Mouse (Mus musculus) embryonic facial prominence, embryonic 12.5 days (tissue): ENCODE results near the gene Amdhd1. TPM values are rescaled to one million over a fixed set of nuclear protein-coding genes. Genes with fewer than 3 reads are reported as not detected.

ENCODE experiments used
- ATAC-seq: fragments of 200-750 bp; cut with Nextera tagmentation; 2 replicates; pipeline ENCODE4 v1.8.0; 2017; ENCODE audit not compliant: insufficient number of reproducible peaks, insufficient read depth, low FRiP score, low TSS enrichment
- H3K27ac ChIP-seq: fragments of 300-500 bp; sonication (generic); 2 replicates; pipeline ENCODE4 v1.5.1; 2016; ENCODE audit warnings: mild to moderate bottlenecking
- H3K27me3 ChIP-seq: fragments of 300-500 bp; sonication (generic); 2 replicates; pipeline ENCODE4 v1.6.1; 2016; ENCODE audit warnings: mild to moderate bottlenecking, moderate library complexity
- H3K36me3 ChIP-seq: fragments of 300-500 bp; sonication (generic); 2 replicates; pipeline ENCODE4 v1.6.1; 2016; ENCODE audit warnings: mild to moderate bottlenecking
- H3K4me1 ChIP-seq: fragments of 300-500 bp; sonication (generic); 2 replicates; pipeline ENCODE4 v1.6.1; 2016
- H3K4me2 ChIP-seq: fragments of 300-500 bp; sonication (generic); replicated peaks from 2 replicates; pipeline ENCODE4 v1.6.1; 2016; ENCODE audit warnings: mild to moderate bottlenecking, moderate library complexity
- H3K4me3 ChIP-seq: fragments of 300-500 bp; sonication (generic); 2 replicates; pipeline ENCODE4 v1.5.1; 2016; ENCODE audit warnings: mild to moderate bottlenecking
- H3K9ac ChIP-seq: fragments of 300-500 bp; sonication (generic); 2 replicates; pipeline ENCODE4 v1.6.1; 2016; ENCODE audit warnings: mild to moderate bottlenecking, moderate library complexity
- H3K9me3 ChIP-seq: fragments of 300-500 bp; sonication (generic); 2 replicates; pipeline ENCODE4 v1.6.1; 2016; ENCODE audit warnings: mild to moderate bottlenecking, moderate library complexity
- WGBS: fragments of 180-500 bp; shearing (Covaris S2); methylation state at CpG from one replicate; pipeline ENCODE4 v1.1.7; 2016; 5-methylcytosine and 5-hydroxymethylcytosine counted together
- polyA plus RNA-seq: library from polyadenylated mRNA; unstranded; fragments of >200 nt; fragmentation: Nextera tagmentation; extraction: Ambion mirVana; gene quantifications from 2 replicates; pipeline ENCODE4 v1.2.1, GENCODE M21; 2016

Amdhd1 gene
- polyA plus RNA-seq, 1 experiment from 2014 or later: 0.42 TPM

DNA sequence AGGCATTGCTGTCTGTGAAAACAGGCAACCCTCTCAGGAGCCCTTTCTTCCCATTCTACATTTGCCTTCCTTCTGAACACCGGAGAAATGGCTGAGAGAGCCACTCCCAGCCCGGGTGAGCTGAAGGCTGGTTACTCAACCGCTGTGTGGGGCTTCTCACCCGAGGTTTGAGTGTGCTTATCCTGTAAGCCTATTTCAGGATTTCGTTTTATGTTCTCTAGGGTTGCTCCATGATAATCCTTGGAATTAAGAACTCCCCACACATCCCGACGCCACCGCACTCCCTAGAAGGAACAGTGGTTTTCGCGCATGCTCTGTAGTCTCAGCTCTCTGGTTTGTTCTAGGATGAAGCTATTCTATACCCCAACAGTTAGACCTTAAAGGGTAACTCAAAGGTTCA lies 38.5 kb downstream of the Amdhd1 start:
- 65% methylated on average over 10 of the region's 10 CpGs for WGBS
- Histone ChIP-seq H3K9ac (no peak overlapping the region), H3K4me2 (no peak overlapping the region), H3K4me3 (no peak overlapping the region), H3K27ac (no peak overlapping the region), H3K4me1 (no peaks in the 10 kb centered on the region; the same call in 1 of the 2 replicates), H3K9me3 (no peaks in the 10 kb centered on the region), H3K27me3 (no peaks in the 10 kb centered on the region), H3K36me3 (no peaks in the 10 kb centered on the region)
- ATAC-seq: no peak

DNA sequence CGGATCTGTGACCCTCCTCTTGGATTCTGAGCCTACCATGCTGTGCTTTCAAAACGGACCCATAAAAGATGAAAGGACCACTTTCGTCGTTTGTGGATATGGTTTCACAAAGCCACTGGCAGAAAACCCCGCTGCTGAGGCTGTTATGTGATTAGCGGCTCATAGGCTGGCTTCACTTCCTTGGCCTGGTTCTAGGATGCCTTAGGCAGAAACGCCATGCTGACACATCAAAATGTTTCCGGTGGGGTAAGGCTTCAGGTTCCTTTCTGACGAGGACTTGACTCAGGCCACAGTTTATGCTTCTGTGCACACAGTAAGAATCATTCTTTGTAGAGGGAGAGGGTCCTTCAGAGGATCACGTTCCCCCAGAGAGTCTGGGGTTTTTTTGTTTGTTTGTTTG lies 39.0 kb downstream of the Amdhd1 start:
- Histone ChIP-seq H3K9me3 (no peaks in the 10 kb centered on the region), H3K36me3 (no peaks in the 10 kb centered on the region), H3K27me3 (no peaks in the 10 kb centered on the region), H3K27ac (no peak overlapping the region), H3K4me3 (no peak overlapping the region), H3K4me2 (no peak overlapping the region), H3K9ac (no peak overlapping the region), H3K4me1 (no peaks in the 10 kb centered on the region; the same call in 1 of the 2 replicates)
- no peak for ATAC-seq
- 11% methylated on average over 10 of the region's 10 CpGs for WGBS

DNA sequence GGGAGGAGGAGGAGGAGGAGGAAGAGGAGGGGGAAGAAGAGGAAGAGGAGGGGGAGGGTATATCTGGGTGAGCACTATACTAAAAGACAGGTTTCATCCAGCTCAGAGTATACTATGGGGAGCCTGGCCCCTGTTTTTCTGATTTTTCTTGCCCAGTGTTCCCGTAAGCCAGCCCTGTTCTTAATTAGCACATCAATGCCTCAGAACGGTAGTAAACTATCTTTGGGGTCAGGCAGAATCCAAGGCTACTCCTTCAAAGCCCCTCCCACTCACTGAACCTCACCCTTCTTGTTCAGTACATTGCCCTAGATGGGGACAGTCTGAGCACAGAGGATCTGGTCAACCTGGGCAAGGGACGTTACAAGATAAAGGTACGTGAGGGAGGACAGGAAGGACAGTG lies 49.4 kb downstream of the Amdhd1 start:
- H3K4me1 ChIP-seq: 0 out of 2 replicates have a peak, but pooled peaks cover 2% of the 10 kb centered on the region
- no peak overlapping the region for H3K4me3 ChIP-seq
- no peak overlapping the region for H3K27ac ChIP-seq
- no peak for ATAC-seq
- no peak overlapping the region for H3K9ac ChIP-seq
- WGBS: 45% methylated on average over 4 of the region's 4 CpGs
- no peaks in the 10 kb centered on the region for H3K27me3 ChIP-seq
- no peaks in the 10 kb centered on the region for H3K36me3 ChIP-seq
- H3K4me2 ChIP-seq: no peak overlapping the region
- no peaks in the 10 kb centered on the region for H3K9me3 ChIP-seq

DNA sequence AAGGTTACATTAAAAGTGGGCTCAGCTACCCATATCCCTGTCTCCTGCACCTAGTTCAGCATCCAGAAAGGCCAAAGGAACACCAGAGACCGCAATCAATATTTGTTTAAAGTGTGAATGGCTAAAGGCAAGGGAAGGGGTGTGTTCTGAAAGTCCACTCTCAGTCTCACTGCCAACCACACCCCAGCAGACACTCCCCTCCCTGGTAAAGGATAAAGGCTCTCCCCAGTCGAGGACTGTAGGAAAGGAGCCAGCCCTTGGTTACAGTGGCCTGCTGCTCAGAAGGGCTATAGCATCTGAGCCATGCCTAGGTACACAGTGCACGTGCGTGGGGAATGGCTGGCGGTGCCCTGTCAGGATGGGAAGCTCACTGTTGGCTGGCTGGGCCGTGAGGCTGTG lies 51.0 kb downstream of the Amdhd1 start:
- no peak overlapping the region for H3K4me3 ChIP-seq
- no peak overlapping the region for H3K4me2 ChIP-seq
- ATAC-seq: no peak
- 82% methylated on average over 6 of the region's 6 CpGs for WGBS
- no peaks in the 10 kb centered on the region for H3K27me3 ChIP-seq
- no peak overlapping the region for H3K9ac ChIP-seq
- peaks cover 10% of the 10 kb centered on the region for H3K36me3 ChIP-seq
- 0 out of 2 replicates have a peak, but pooled peaks cover 2% of the 10 kb centered on the region for H3K4me1 ChIP-seq
- no peaks in the 10 kb centered on the region for H3K9me3 ChIP-seq
- no peak overlapping the region for H3K27ac ChIP-seq

DNA sequence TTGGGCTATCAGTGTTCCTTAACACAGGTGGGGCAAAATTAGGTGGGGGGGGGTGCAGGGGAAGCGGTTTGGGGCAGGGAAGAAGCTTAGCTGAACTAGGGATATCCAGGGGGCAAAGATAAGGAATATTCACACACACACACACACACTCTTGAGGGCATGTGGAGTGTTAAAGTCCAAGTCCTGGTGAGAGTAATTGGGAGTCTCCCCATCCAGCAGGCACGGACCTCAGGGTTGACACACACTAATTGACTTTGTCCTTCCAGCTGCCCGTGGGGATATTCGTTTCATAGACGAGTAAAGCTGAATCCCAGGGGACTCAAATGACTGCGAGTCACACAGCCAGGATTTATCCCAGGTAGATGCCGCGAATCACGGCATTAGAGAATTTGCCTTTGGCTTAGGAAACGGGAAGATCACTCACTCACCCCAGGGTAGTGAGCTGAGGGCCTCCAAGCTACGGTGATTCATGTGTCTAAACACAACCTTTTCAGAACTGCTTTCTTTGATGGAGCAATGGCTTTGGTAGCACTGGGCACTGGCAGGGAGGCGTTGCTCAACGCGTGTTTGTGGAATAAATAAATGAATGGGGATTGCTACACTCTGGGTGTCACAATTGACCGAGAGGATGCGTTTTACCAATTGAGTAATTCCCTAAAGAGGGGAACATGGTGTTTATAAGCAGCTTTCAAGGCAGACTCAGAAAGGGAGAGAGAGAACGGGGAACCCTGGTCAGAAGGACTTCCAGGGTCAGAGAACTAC lies 51.6 kb downstream of the Amdhd1 start, which contains the start of gene Hal:
Hal (plus strand) TSS at position 703 of the 762 bp plus-strand sequence.
- no peak within 1 kb of the TSS for H3K4me2 ChIP-seq
- peaks cover 13% of the 10 kb centered on the region for H3K36me3 ChIP-seq
- no peak within 1 kb of the TSS for H3K27ac ChIP-seq
- H3K9me3 ChIP-seq: no peaks in the 10 kb centered on the region
- no peak within 1 kb of the TSS for H3K4me3 ChIP-seq
- H3K4me1 ChIP-seq: 0 out of 2 replicates have a peak, but pooled peaks cover 2% of the 10 kb centered on the region
- H3K27me3 ChIP-seq: no peaks in the 10 kb centered on the region
- no peak within 1 kb of the TSS for H3K9ac ChIP-seq
- WGBS: 65% methylated on average over 17 of the region's 17 CpGs
- ATAC-seq: no peak

DNA sequence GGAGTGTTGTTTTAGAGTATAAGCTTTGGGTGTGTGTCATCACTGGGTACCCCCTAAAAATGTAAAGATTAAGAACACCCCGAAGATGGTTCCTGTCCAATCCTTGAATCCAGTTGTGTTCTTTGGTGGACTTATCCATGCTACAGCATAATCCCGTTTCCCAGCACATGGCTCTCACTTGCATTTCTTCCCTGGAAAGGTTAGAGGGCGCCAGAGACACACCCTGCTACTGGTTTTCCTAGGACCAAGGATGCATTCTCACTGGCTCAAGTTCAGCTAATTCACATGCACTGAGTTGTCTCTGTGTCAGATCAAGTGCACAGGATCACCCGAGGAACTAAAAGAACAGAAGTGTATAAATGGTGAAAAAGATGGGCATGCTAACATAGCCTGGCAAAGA lies 53.2 kb downstream of the Amdhd1 start:
- peaks cover 29% of the 10 kb centered on the region for H3K36me3 ChIP-seq
- H3K4me1 ChIP-seq: 0 out of 2 replicates have a peak, but pooled peaks cover 2% of the 10 kb centered on the region
- no peak overlapping the region for H3K9ac ChIP-seq
- H3K27me3 ChIP-seq: no peaks in the 10 kb centered on the region
- H3K4me3 ChIP-seq: no peak overlapping the region
- no peaks in the 10 kb centered on the region for H3K9me3 ChIP-seq
- no peak overlapping the region for H3K4me2 ChIP-seq
- no peak for ATAC-seq
- WGBS: 30% methylated on average over 4 of the region's 4 CpGs
- no peak overlapping the region for H3K27ac ChIP-seq

DNA sequence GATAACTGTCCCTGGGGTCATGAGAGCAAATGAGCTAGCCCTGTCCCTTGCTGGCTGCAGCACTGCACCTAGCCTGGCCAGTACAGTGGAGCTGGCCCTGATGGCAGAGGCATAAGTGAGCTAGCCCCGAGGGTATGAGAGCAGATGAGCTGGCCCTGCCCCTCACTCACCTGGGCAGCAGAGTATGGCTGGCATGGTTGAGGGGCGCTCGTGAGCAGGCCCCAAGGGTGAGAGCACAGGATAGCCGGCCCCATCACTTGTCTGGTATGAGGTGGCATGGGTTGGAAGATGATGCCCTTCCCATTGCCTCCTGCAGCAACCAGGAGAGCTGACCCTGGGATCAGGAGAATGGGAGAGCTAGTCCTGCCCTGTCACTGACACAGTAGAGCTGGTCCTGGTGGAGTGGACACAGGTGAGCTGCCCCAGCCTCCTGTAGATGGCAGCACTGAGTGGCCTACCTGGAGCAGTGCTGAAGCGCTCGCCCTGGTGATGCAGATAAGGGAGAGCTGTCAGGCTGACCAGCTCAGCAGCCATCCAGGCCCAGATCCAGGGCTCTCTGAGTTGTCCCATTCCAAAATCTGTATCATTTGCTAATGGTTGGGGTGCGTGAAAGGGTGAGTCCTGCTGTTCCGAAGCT lies 54.7 kb downstream of the Amdhd1 start:
- 74% methylated on average over 8 of the region's 8 CpGs for WGBS
- Histone ChIP-seq H3K27ac (no peak overlapping the region), H3K4me1 (0 out of 2 replicates have a peak, but pooled peaks cover 2% of the 10 kb centered on the region), H3K9ac (no peak overlapping the region), H3K4me3 (no peak overlapping the region), H3K27me3 (no peaks in the 10 kb centered on the region), H3K9me3 (no peaks in the 10 kb centered on the region), H3K4me2 (no peak overlapping the region), H3K36me3 (peaks cover 44% of the 10 kb centered on the region)
- ATAC-seq: no peak; the same call in 1 of the 2 replicates

DNA sequence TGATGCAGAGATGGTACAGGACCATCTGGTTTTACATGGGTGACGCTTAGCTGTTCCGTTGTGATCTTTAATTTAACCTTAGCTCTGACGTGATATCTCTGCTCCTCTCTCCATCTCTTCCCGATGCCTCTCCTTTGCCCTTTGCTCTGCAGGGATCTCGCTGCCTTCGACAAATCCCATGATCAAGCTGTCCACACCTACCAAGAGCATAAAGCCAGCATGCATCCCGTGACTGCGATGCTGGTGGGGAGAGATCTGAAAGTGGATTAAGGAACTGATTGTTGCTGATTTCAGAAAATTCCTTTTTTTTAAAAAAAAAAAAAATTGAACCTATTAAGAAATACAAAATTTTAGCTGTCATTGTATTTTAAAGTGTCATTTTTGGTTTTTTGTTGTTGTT lies 55.3 kb downstream of the Amdhd1 start:
- H3K36me3 ChIP-seq: peaks cover 50% of the 10 kb centered on the region

More for the DNA sequence above, 55.3 kb downstream of the Amdhd1 start:
- Histone ChIP-seq H3K4me1 (no peaks in the 10 kb centered on the region), H3K4me3 (no peak overlapping the region), H3K27ac (no peak overlapping the region), H3K4me2 (no peak overlapping the region), H3K27me3 (no peaks in the 10 kb centered on the region), H3K9me3 (no peaks in the 10 kb centered on the region), H3K9ac (no peak overlapping the region)
- no peak for ATAC-seq
- WGBS: 86% methylated on average over 8 of the region's 8 CpGs

Other genes starting within 250 kb of the Amdhd1 start
- 37.6 and 38.4 TPM in 2 replicates for gene Elk3, start 228.9 kb downstream of the Amdhd1 start, polyA plus RNA-seq
- gene Lta4h, start 86.6 kb downstream of the Amdhd1 start, polyA plus RNA-seq: 223 and 224 TPM in 2 replicates
- gene Hal, start 51.3 kb downstream of the Amdhd1 start, polyA plus RNA-seq: not detected in 2 replicates
- 0.46 and 0.68 TPM in 2 replicates for gene Ccdc38, start 599 bp upstream of the Amdhd1 start, polyA plus RNA-seq
- 144 and 147 TPM in 2 replicates for gene Snrpf, start 49.7 kb upstream of the Amdhd1 start, polyA plus RNA-seq
- gene Ntn4, start 100.6 kb upstream of the Amdhd1 start, polyA plus RNA-seq: 0.89 and 1.5 TPM in 2 replicates